Mouse (Mus musculus): Measurements from ENCODE around the gene Mars2. TPM values are rescaled to one million over a fixed set of nuclear protein-coding genes. Genes with fewer than 3 reads are reported as not detected.

Mars2 gene
- polyA plus RNA-seq, 1 experiment from 2014 or later: 3.6 TPM

Other genes with a start within 250 kb of the Mars2 start
- gene Sf3b1, start 209.7 kb upstream of the Mars2 start, polyA plus RNA-seq (2015; fragmentation: Nextera tagmentation; extraction: Ambion mirVana): 259 and 270 TPM in 2 replicates
- 20.5 and 21.2 TPM in 2 replicates for gene Coq10b, start 184.4 kb upstream of the Mars2 start, polyA plus RNA-seq (2015; fragmentation: Nextera tagmentation; extraction: Ambion mirVana)
- gene Hspe1, start 149.0 kb upstream of the Mars2 start, polyA plus RNA-seq (2015; fragmentation: Nextera tagmentation; extraction: Ambion mirVana): 499 and 561 TPM in 2 replicates
- 436 and 499 TPM in 2 replicates for gene Hspd1, start 148.9 kb upstream of the Mars2 start, polyA plus RNA-seq (2015; fragmentation: Nextera tagmentation; extraction: Ambion mirVana)
- 144 and 156 TPM in 2 replicates for gene Mob4, start 105.9 kb upstream of the Mars2 start, polyA plus RNA-seq (2015; fragmentation: Nextera tagmentation; extraction: Ambion mirVana)
- gene Rftn2, start 10.4 kb upstream of the Mars2 start, polyA plus RNA-seq (2015; fragmentation: Nextera tagmentation; extraction: Ambion mirVana): 8.6 and 9.0 TPM in 2 replicates
- gene Boll, start 126.3 kb downstream of the Mars2 start, polyA plus RNA-seq (2015; fragmentation: Nextera tagmentation; extraction: Ambion mirVana): 0.26 and 0.32 TPM in 2 replicates
- 2.5 and 2.6 TPM in 2 replicates for gene Plcl1, start 168.7 kb downstream of the Mars2 start, polyA plus RNA-seq (2015; fragmentation: Nextera tagmentation; extraction: Ambion mirVana)